Mouse (Mus musculus) liver, embryonic 16.5 days (tissue): Measurements from ENCODE around the gene Mob1a. TPM values are rescaled to one million over a fixed set of nuclear protein-coding genes. Genes with fewer than 3 reads are reported as not detected.

ENCODE experiments used
- ATAC-seq: fragments of 200-750 bp; cut with Nextera tagmentation; 2 replicates; pipeline ENCODE4 v1.8.0; 2017; ENCODE audit warnings: low read depth, mild to moderate bottlenecking, moderate number of reproducible peaks, moderate library complexity
- H3K27ac ChIP-seq: fragments of 300-500 bp; sonication (generic); 2 replicates; pipeline ENCODE4 v1.5.1; 2014; ENCODE audit warnings: mild to moderate bottlenecking, low read length
- H3K27me3 ChIP-seq: fragments of 300-500 bp; sonication (generic); 2 replicates; pipeline ENCODE4 v1.6.1; 2014; ENCODE audit warnings: low read depth, low read length, mixed read lengths; ENCODE audit not compliant: control insufficient read depth, insufficient read depth
- H3K36me3 ChIP-seq: fragments of 300-500 bp; sonication (generic); 2 replicates; pipeline ENCODE4 v1.6.1; 2014; ENCODE audit warnings: mild to moderate bottlenecking; ENCODE audit not compliant: control insufficient read depth, insufficient read depth
- H3K4me1 ChIP-seq: fragments of 300-500 bp; sonication (generic); 2 replicates; pipeline ENCODE4 v1.6.1; 2014; ENCODE audit warnings: low read depth, low read length, mixed read lengths; ENCODE audit not compliant: control insufficient read depth
- H3K4me2 ChIP-seq: fragments of 300-500 bp; sonication (generic); 2 replicates; pipeline ENCODE4 v1.6.1; 2014; ENCODE audit warnings: low read depth, low read length, mixed read lengths
- H3K4me3 ChIP-seq: fragments of 300-500 bp; sonication (generic); 2 replicates; pipeline ENCODE4 v1.5.1; 2014; ENCODE audit warnings: low read depth, mild to moderate bottlenecking, low read length
- H3K9ac ChIP-seq: fragments of 300-500 bp; sonication (generic); 2 replicates; pipeline ENCODE4 v1.6.1; 2014; ENCODE audit warnings: low read depth, low read length
- H3K9me3 ChIP-seq: fragments of 300-500 bp; sonication (generic); replicated peaks from 2 replicates; pipeline ENCODE4 v1.6.1; 2016; ENCODE audit warnings: low read length; ENCODE audit not compliant: control insufficient read depth
- WGBS: fragments of 180-500 bp; shearing (Covaris S2); extraction: QIAGEN DNeasy Blood & Tissue Kit; methylation state at CpG from one replicate; pipeline ENCODE4 v1.1.7; 2014; ENCODE audit not compliant: insufficient replicate concordance; 5-methylcytosine and 5-hydroxymethylcytosine counted together
- polyA plus RNA-seq: library from polyadenylated mRNA; unstranded; fragments of >200 nt; fragmentation: Nextera tagmentation; extraction: Ambion mirVana; gene quantifications from 2 replicates; pipeline ENCODE4 v1.2.1, GENCODE M21; 2015

Gene Mob1a
- polyA plus RNA-seq, 1 experiment from 2014 or later = 32.0 TPM

DNA sequence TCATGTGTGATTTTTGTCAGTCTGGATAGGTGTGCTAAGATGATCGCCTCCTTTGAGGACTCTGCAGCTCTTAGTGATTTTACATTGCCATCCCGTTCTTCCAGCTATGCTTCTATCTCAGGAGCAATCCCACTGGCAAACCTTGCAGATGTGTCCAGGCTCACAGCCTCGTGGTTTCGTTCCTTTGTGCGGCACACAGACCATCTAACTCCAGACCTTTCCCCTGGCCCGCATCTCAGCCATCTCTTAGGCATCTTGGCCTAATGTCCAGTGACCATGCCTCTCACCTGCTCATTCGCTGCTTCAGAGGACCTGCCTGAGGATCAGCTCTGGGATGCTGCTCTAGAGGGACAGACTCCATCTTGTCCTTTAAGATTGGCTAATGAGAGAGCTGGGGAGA, 24.4 kb downstream of the Mob1a start:
- Histone ChIP-seq H3K27me3 (no peaks in the 10 kb centered on the region), H3K4me3 (peak overlapping the region; percentile 92), H3K4me1 (peaks cover 49% of the 10 kb centered on the region), H3K9me3 (no peaks in the 10 kb centered on the region), H3K9ac (peak overlapping the region; percentile 98), H3K36me3 (peaks cover 22% of the 10 kb centered on the region), H3K4me2 (peak overlapping the region; percentile 84), H3K27ac (peak overlapping the region; percentile 97)
- ATAC-seq = no peak
- WGBS = 70% methylated on average over 7 of the region's 7 CpGs

DNA sequence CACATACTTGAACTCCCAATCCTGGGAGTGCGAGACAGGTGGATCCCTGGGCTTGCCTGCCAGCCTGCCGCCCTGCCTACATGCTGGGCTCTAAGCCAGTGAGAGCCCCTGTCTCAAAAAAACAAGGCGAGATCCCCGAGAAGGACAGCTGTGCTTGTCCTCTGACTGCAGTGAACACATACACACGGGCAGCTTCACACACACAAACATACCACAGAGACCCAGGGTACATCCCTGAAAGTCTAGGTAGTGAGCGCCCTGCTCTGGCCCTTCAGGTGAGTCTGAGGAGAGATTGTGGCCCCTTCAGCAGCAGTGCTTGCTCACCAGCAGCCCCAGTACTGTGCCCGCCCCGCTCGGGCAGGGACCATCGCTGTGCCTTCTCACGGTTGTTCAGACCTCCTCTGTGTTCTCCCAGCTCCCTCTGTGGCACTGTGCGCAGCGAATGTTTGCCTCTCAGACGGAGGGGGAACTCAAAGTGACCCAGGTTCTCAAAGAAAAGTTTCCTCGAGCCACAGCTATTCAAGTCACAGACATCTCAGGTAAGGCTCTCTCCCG, 25.1 kb downstream of the Mob1a start:
- H3K36me3 ChIP-seq = peaks cover 25% of the 10 kb centered on the region
- peak overlapping the region; percentile 84 for H3K4me2 ChIP-seq
- H3K4me1 ChIP-seq = peaks cover 51% of the 10 kb centered on the region
- peak overlapping the region; percentile 97 for H3K27ac ChIP-seq
- 66% methylated on average over 16 of the region's 16 CpGs for WGBS
- ATAC-seq = no peak
- no peaks in the 10 kb centered on the region for H3K27me3 ChIP-seq
- no peaks in the 10 kb centered on the region for H3K9me3 ChIP-seq
- peak overlapping the region; percentile 98 for H3K9ac ChIP-seq
- peak overlapping the region; percentile 92 for H3K4me3 ChIP-seq

DNA sequence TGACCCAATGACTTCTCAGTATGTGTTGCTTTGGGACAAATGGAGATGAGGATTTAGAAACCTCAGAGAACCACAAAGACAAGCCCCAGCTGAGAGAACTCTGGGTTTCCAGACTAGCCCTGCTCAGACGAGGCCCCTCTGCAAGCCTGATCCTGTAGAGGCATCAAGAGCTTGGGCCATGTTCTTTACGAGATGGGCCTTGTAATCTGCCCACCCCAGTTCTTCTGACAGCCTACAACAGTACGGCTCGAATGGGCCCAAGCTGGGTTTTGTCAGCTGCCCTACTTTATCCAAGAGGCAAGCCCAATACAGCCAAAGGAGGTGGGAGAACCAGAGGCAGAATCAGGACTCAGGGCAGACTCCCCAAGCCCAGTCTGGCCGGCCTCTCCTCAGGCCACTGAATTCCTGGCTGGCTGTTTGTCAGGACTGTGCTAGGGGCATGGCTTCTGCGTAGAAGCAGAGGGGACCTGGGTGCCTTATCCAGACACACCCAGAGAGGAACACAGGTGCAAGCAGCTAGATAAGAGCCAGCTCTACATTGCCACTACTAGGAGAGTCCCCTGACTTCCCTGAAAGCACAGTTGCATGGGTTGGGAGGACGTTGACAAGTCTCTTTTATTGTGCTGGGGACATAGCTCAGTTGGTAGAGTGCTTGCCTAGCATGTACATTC, 25.8 kb downstream of the Mob1a start:
- H3K27me3 ChIP-seq = no peaks in the 10 kb centered on the region
- H3K4me1 ChIP-seq = peaks cover 55% of the 10 kb centered on the region
- H3K4me2 ChIP-seq = peak overlapping the region; percentile 84
- 20% methylated on average over 7 of the region's 7 CpGs for WGBS
- no peaks in the 10 kb centered on the region for H3K9me3 ChIP-seq
- H3K4me3 ChIP-seq = peak overlapping the region; percentile 92
- peak; percentile 94 for ATAC-seq
- H3K9ac ChIP-seq = peak overlapping the region; percentile 98
- H3K36me3 ChIP-seq = peaks cover 25% of the 10 kb centered on the region
- H3K27ac ChIP-seq = peak overlapping the region; percentile 97

DNA sequence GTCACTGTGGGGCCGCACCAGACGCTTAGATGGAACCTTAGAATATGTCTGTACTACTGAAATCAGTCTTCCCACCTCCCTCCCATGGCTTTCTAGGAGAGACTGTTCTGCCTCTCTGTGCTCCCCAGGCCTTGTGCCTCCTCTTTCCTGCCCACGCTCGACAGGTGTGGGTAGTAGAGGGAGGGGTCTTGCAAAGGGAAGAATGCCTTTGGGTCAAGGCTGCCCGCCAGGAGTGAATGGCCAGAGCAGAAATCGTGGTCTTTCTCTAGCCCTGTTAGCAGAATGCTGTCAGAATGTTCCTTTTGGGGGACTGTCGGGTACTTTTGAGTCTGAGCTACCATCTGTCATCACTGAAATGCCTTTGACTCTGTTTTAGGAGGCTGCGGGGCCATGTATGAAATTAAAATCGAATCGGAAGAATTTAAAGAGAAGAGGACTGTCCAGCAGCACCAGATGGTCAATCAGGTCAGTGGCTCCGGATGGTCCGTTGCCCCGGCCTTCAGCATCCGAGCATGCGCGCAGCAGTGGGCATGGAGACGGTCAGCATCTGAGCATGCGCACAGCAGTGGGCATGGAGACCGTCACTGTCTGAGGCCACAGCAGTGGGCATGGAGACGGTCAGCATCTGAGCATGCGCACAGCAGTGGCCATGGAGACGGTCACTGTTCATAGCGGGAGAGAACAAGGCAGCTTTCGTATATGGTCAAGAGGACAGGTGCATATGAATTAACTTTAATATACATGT, 27.0 kb downstream of the Mob1a start:
- peak overlapping the region; percentile 97 for H3K27ac ChIP-seq

DNA sequence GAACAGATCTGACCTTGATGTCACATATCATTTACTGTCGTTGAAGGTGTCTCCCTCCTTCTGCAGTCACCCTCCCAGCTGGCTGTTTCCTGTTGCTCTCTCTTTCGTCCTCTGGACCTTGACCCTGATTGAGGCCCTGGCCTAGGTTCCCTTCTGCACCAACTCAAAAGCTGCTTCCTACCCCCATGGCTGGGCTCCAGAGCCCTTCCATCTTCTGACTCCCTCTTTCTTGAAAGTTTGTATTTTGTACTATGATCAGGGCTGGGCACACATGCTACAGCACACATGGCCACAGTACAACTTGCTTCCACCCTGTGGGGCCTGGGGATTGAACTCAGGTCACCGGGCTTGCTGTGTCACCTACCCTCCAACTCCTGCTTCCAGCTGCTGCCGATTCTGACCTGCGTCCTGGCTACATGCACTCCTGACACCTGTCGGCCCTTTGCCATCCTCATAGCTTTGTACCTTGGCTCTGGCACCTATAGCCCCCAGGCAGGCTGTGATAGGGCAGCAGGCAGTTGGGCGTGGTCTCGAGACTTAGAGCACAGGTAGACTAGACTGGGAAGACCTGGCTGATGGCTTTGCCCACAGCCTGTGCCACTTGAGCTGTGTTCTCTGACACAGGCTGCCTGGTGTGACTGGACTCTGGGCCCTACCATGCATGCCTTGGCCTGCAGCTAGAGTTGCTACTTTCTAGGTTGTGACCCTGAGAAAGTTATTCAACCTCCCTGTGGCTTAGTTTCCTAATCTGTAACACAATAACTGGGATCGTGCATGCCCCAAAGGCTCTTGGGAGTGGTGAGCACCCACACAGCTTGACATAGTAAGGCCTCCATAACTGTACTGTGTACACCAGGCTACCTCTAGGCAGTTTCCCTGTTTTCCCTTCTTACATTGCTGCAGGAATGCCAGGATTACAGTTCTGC, 29.3 kb downstream of the Mob1a start:
- no peak overlapping the region for H3K4me2 ChIP-seq
- peaks cover 49% of the 10 kb centered on the region for H3K4me1 ChIP-seq
- no peak overlapping the region for H3K4me3 ChIP-seq
- no peaks in the 10 kb centered on the region for H3K27me3 ChIP-seq
- H3K9ac ChIP-seq = no peak overlapping the region
- H3K36me3 ChIP-seq = peaks cover 54% of the 10 kb centered on the region
- no peak for ATAC-seq
- 73% methylated on average over 9 of the region's 9 CpGs for WGBS
- H3K9me3 ChIP-seq = no peaks in the 10 kb centered on the region
- peak overlapping the region; percentile 43 for H3K27ac ChIP-seq

More for the DNA sequence above, 27.0 kb downstream of the Mob1a start:
- H3K4me2 ChIP-seq = peak overlapping the region; percentile 84
- H3K9me3 ChIP-seq = no peaks in the 10 kb centered on the region
- peaks cover 33% of the 10 kb centered on the region for H3K36me3 ChIP-seq
- H3K4me3 ChIP-seq = peak overlapping the region; percentile 92
- H3K27me3 ChIP-seq = no peaks in the 10 kb centered on the region
- no peak for ATAC-seq
- peak overlapping the region; percentile 98 for H3K9ac ChIP-seq
- H3K4me1 ChIP-seq = peaks cover 58% of the 10 kb centered on the region
- 87% methylated on average over 24 of the region's 24 CpGs for WGBS

DNA sequence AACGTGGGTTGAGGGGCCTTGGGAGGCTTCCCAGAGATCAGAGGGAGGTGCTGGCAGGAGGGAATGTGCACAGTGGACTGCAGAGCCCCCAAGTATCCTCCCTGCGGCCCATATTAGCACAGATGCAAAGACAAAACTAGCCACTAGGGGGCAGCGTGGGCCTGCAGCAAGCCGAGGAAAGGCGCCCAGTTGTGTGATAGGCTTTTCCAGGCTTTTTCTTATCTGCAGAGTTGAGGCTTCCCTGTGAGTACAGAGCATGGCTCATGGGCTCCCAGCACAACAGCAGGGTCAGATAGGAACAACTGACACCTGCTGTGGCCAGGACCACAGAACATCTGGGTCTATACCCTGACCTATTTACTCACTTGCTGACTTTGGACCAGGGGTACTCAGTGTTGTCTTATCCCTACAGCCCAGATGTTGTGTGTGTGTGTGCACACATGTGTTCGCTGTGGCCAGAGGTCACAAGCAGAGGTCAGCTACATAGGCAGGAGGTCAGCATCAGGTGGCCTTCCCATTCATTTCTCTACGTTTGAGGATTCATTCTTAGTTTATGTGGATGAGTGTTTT, 30.8 kb downstream of the Mob1a start:
- Histone ChIP-seq H3K4me1 (peaks cover 35% of the 10 kb centered on the region), H3K4me2 (no peak overlapping the region), H3K27ac (no peak overlapping the region), H3K4me3 (no peak overlapping the region), H3K36me3 (peaks cover 54% of the 10 kb centered on the region), H3K9me3 (no peaks in the 10 kb centered on the region), H3K27me3 (no peaks in the 10 kb centered on the region), H3K9ac (no peak overlapping the region)
- WGBS = 23% methylated on average over 7 of the region's 7 CpGs
- ATAC-seq = peak; percentile 16

DNA sequence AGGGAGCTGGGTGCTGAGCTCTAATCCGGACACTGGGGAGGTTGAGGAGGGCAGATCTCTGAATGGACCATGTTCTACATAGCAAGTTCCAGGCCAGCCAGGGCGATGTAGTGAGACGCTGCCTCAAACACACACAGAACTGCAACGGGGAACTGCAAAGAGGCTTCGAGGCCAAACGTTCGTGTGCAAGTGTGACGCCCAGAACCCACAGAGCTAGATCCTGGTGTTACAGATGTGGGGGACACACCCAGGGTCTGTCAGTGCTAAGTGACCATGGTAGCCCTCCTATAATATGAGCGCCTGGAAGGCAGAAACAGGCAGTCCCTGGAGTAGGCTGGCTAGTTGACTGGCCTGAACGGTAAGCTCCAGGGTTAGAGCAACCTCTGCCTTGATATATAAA, 31.6 kb downstream of the Mob1a start:
- Histone ChIP-seq H3K36me3 (peaks cover 54% of the 10 kb centered on the region), H3K4me3 (no peak overlapping the region), H3K27ac (no peak overlapping the region), H3K4me2 (no peak overlapping the region), H3K4me1 (peaks cover 32% of the 10 kb centered on the region), H3K9me3 (no peaks in the 10 kb centered on the region), H3K27me3 (no peaks in the 10 kb centered on the region), H3K9ac (no peak overlapping the region)
- WGBS = 85% methylated on average over 10 of the region's 10 CpGs
- ATAC-seq = no peak

DNA sequence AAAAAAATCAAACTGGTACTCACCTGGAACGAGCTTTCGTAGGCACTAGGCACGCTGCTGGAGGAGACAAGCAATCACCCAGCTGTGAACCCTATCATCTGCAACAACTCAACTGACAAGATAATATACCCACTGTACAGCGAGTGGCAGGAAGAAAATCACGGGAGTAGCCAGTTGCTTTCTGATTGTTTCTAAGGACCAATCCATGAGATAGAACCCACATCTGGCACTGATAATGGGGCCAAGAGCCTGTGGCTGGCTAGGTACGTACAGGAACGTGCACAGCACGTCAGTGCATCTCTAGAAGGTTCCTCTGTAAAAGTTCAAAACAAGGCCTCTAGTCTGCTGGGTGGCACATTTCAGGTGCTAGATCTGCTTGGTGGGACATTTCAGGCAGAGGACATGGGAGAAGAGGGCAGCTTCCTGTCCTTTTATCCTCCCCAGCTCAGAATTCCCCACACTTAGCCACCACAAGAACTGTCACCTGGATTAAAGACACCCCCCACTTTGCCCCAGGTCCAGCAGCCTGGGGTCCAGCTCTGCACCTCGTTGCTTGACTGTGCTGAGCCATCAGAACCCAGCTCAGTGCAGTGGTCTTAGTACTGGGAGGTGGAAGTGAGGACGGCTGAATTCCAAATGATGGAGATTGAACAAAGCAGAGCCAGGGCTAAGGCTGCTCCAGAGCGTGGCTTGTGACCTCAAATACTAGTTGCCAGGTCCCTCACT, 35.9 kb downstream of the Mob1a start:
- WGBS = 34% methylated on average over 11 of the region's 11 CpGs

More for the DNA sequence above, 35.9 kb downstream of the Mob1a start:
- H3K36me3 ChIP-seq = peaks cover 32% of the 10 kb centered on the region
- peaks cover 2% of the 10 kb centered on the region for H3K4me1 ChIP-seq
- no peak overlapping the region for H3K9ac ChIP-seq
- H3K9me3 ChIP-seq = no peaks in the 10 kb centered on the region
- H3K4me2 ChIP-seq = no peak overlapping the region
- peak; percentile 37 for ATAC-seq
- H3K4me3 ChIP-seq = no peak overlapping the region
- no peak overlapping the region for H3K27ac ChIP-seq
- H3K27me3 ChIP-seq = no peaks in the 10 kb centered on the region
